Mouse (Mus musculus) intestine, postnatal 0 days (tissue): ENCODE data around the gene Steap2. TPM values are rescaled to one million over a fixed set of nuclear protein-coding genes. Genes with fewer than 3 reads are reported as not detected.
A peak's percentile ranks its signal among the peaks of the same experiment; 100 is the strongest.

Source experiments
- ATAC-seq: fragments of 200-750 bp; cut with Nextera tagmentation; 2 replicates; pipeline ENCODE4 v1.8.0; 2017; ENCODE audit warnings: mild to moderate bottlenecking, moderate TSS enrichment, moderate library complexity
- H3K27ac ChIP-seq: fragments of 300-500 bp; sonication (generic); 2 replicates; pipeline ENCODE4 v1.5.1; 2014; ENCODE audit warnings: mild to moderate bottlenecking, low read depth, low read length, moderate library complexity
- H3K27me3 ChIP-seq: fragments of 300-500 bp; sonication (generic); replicated peaks from 2 replicates; pipeline ENCODE4 v1.6.1; 2014; ENCODE audit warnings: low read length, mixed read lengths; ENCODE audit not compliant: control insufficient read depth, insufficient read depth
- H3K36me3 ChIP-seq: fragments of 300-500 bp; sonication (generic); 2 replicates; pipeline ENCODE4 v1.6.1; 2014; ENCODE audit warnings: mild to moderate bottlenecking, moderate library complexity; ENCODE audit not compliant: control insufficient read depth, insufficient read depth
- H3K4me1 ChIP-seq: fragments of 300-500 bp; sonication (generic); replicated peaks from 2 replicates; pipeline ENCODE4 v1.6.1; 2014; ENCODE audit warnings: antibody characterized with exemption, low read length, mixed read lengths; ENCODE audit not compliant: control insufficient read depth, insufficient read depth
- H3K4me2 ChIP-seq: fragments of 300-500 bp; sonication (generic); replicated peaks from 2 replicates; pipeline ENCODE4 v1.6.1; 2014; ENCODE audit warnings: low read depth, mild to moderate bottlenecking, moderate library complexity
- H3K4me3 ChIP-seq: fragments of 300-500 bp; sonication (generic); 2 replicates; pipeline ENCODE4 v1.5.1; 2014; ENCODE audit warnings: low read depth, low read length
- H3K9ac ChIP-seq: fragments of 300-500 bp; sonication (generic); 2 replicates; pipeline ENCODE4 v1.6.1; 2014; ENCODE audit warnings: mild to moderate bottlenecking, low read depth, low read length
- H3K9me3 ChIP-seq: fragments of 300-500 bp; sonication (generic); 2 replicates; pipeline ENCODE4 v1.6.1; 2016; ENCODE audit warnings: mixed run types; ENCODE audit not compliant: control insufficient read depth
- CTCF ChIP-seq: sonication (generic); IDR thresholded peaks from 2 replicates; pipeline ENCODE4 v1.5.1; 2016; ENCODE audit warnings: low read depth, mild to moderate bottlenecking, control low read depth, antibody characterized with exemption, moderate library complexity
- WGBS: fragments of 180-500 bp; shearing (Covaris S2); extraction: QIAGEN DNeasy Blood & Tissue Kit; methylation state at CpG from one replicate; pipeline ENCODE4 v1.1.7; 2014; 5-methylcytosine and 5-hydroxymethylcytosine counted together
- polyA plus RNA-seq: library from polyadenylated mRNA; unstranded; fragments of >200 nt; fragmentation: Nextera tagmentation; extraction: Ambion mirVana; gene quantifications from 2 replicates; pipeline ENCODE4 v1.2.1, GENCODE M21; 2015

Gene Steap2
- polyA plus RNA-seq = 6.5 and 6.9 TPM in 2 replicates

GRCm38 (mm10) chr5:5693956-5694653 lies at the start of gene Steap2:
TSS of gene Steap2 (minus strand) at chr5:5694578.
- no peaks in the 10 kb centered on the region for H3K9me3 ChIP-seq
- H3K4me2 ChIP-seq = peak within 1 kb of the TSS; percentile 95
- whole genome bisulfite sequencing = under 1% methylated on average over 64 of the region's 66 CpGs
- no peaks in the 10 kb centered on the region for H3K27me3 ChIP-seq
- no peak for TF ChIP-seq CTCF
- H3K9ac ChIP-seq = peak within 1 kb of the TSS; percentile 66
- H3K4me1 ChIP-seq = no peaks in the 10 kb centered on the region; the same call in 1 of the 2 replicates
- H3K36me3 ChIP-seq = no peaks in the 10 kb centered on the region
- peak within 1 kb of the TSS; percentile 82 for H3K4me3 ChIP-seq
- peak within 1 kb of the TSS; percentile 46 for H3K27ac ChIP-seq
- ATAC-seq = peak; percentile 91

GRCm38 (mm10) chr5:5734445-5734844 lies 40.1 kb upstream of the Steap2 start:
- ATAC-seq = no peak

GRCm38 (mm10) chr5:5732858-5733257 lies 38.5 kb upstream of the Steap2 start:
- no peak overlapping the region for H3K9ac ChIP-seq
- H3K9me3 ChIP-seq = no peaks in the 10 kb centered on the region
- peak; percentile 80 for ATAC-seq
- H3K4me2 ChIP-seq = no peak overlapping the region
- H3K4me1 ChIP-seq = no peaks in the 10 kb centered on the region
- TF ChIP-seq CTCF = no peak
- H3K27ac ChIP-seq = no peak overlapping the region
- H3K27me3 ChIP-seq = no peaks in the 10 kb centered on the region
- WGBS = 35% methylated on average over 2 of the region's 2 CpGs
- H3K36me3 ChIP-seq = no peaks in the 10 kb centered on the region
- no peak overlapping the region for H3K4me3 ChIP-seq

More at GRCm38 (mm10) chr5:5734445-5734844, 40.1 kb upstream of the Steap2 start:
- H3K4me1 ChIP-seq = no peaks in the 10 kb centered on the region
- no peak overlapping the region for H3K9ac ChIP-seq
- no peaks in the 10 kb centered on the region for H3K36me3 ChIP-seq
- H3K4me3 ChIP-seq = no peak overlapping the region
- H3K4me2 ChIP-seq = no peak overlapping the region
- H3K27ac ChIP-seq = no peak overlapping the region
- TF ChIP-seq CTCF = no peak
- H3K9me3 ChIP-seq = no peaks in the 10 kb centered on the region
- 92% methylated on average over 9 of the region's 9 CpGs for WGBS
- H3K27me3 ChIP-seq = no peaks in the 10 kb centered on the region

GRCm38 (mm10) chr5:5732208-5732607 lies 37.8 kb upstream of the Steap2 start:
- no peak for TF ChIP-seq CTCF
- no peaks in the 10 kb centered on the region for H3K9me3 ChIP-seq

GRCm38 (mm10) chr5:5729904-5730303 lies 35.5 kb upstream of the Steap2 start:
- whole genome bisulfite sequencing = 92% methylated on average over 4 of the region's 4 CpGs
- no peak overlapping the region for H3K9ac ChIP-seq
- H3K9me3 ChIP-seq = no peaks in the 10 kb centered on the region
- no peak for TF ChIP-seq CTCF
- H3K4me2 ChIP-seq = no peak overlapping the region
- no peak for ATAC-seq
- no peak overlapping the region for H3K4me3 ChIP-seq
- H3K27ac ChIP-seq = no peak overlapping the region
- H3K36me3 ChIP-seq = no peaks in the 10 kb centered on the region
- no peaks in the 10 kb centered on the region for H3K27me3 ChIP-seq
- H3K4me1 ChIP-seq = no peaks in the 10 kb centered on the region

More at GRCm38 (mm10) chr5:5732208-5732607, 37.8 kb upstream of the Steap2 start:
- no peaks in the 10 kb centered on the region for H3K27me3 ChIP-seq
- no peak overlapping the region for H3K9ac ChIP-seq
- H3K4me2 ChIP-seq = no peak overlapping the region
- no peak overlapping the region for H3K27ac ChIP-seq
- H3K4me1 ChIP-seq = no peaks in the 10 kb centered on the region
- no peak for ATAC-seq
- 42% methylated on average over 3 of the region's 3 CpGs for WGBS
- H3K4me3 ChIP-seq = no peak overlapping the region
- no peaks in the 10 kb centered on the region for H3K36me3 ChIP-seq

GRCm38 (mm10) chr5:5722217-5722616 lies 27.8 kb upstream of the Steap2 start:
- no peak overlapping the region for H3K9ac ChIP-seq
- H3K27ac ChIP-seq = no peak overlapping the region
- TF ChIP-seq CTCF = no peak
- whole genome bisulfite sequencing = 43% methylated on average over 7 of the region's 7 CpGs
- H3K4me1 ChIP-seq = no peaks in the 10 kb centered on the region
- H3K36me3 ChIP-seq = no peaks in the 10 kb centered on the region
- 0 out of 2 replicates have a peak, but pooled peaks have one; percentile 57 for ATAC-seq
- no peaks in the 10 kb centered on the region for H3K9me3 ChIP-seq
- no peak overlapping the region for H3K4me3 ChIP-seq
- no peak overlapping the region for H3K4me2 ChIP-seq
- no peaks in the 10 kb centered on the region for H3K27me3 ChIP-seq
